Mouse (Mus musculus) CH12.LX (cell line): ENCODE data around the gene Adcy10. TPM values are rescaled to one million over a fixed set of nuclear protein-coding genes. Genes with fewer than 3 reads are reported as not detected.

ENCODE experiments used
- DNase-seq: peaks from one replicate; pipeline ENCODE4 v3.0.0-alpha.2; 2013; ENCODE audit errors: extremely low read depth
- H3K27ac ChIP-seq: 2 replicates; pipeline ENCODE4 v1.5.1; 2012; ENCODE audit warnings: low read depth, mild to moderate bottlenecking, control low read depth, moderate library complexity; ENCODE audit not compliant: insufficient read depth
- H3K27me3 ChIP-seq: replicated peaks from 2 replicates; pipeline ENCODE3; 2012; ENCODE audit warnings: inconsistent platforms
- H3K36me3 ChIP-seq, 2 experiments: replicated peaks in 1 of 2; 2 replicates each; pipeline versions ENCODE3 to v1.6.1; 2012; ENCODE audit warnings: inconsistent platforms in 1 of 2, low read length in 1 of 2, mild to moderate bottlenecking in 1 of 2, mixed read lengths in 1 of 2, moderate library complexity in 1 of 2; ENCODE audit not compliant: control insufficient read depth in 1 of 2, insufficient read depth in 1 of 2
- H3K4me1 ChIP-seq, 2 experiments: 2 replicates each; pipeline ENCODE4 v1.6.1; 2012; ENCODE audit warnings: inconsistent platforms in 1 of 2, moderate library complexity in 1 of 2; ENCODE audit not compliant: insufficient read depth in 2 of 2, control insufficient read depth in 1 of 2
- H3K4me2 ChIP-seq: 2 replicates; pipeline ENCODE4 v1.6.1; 2012; ENCODE audit warnings: low read depth, mild to moderate bottlenecking, control low read depth; ENCODE audit not compliant: poor library complexity, insufficient read depth, severe bottlenecking
- H3K4me3 ChIP-seq, 3 experiments: fragments of 150-350 bp in 1 of 3; sonication (generic) in 1 of 3; replicated peaks in 1 of 3; 2 replicates each; pipeline versions ENCODE3 to v1.5.1; 2011 to 2012; ENCODE audit warnings: low read depth in 2 of 3, low read length in 2 of 3, mild to moderate bottlenecking in 2 of 3, moderate library complexity in 2 of 3, control low read depth in 1 of 3, improper control_type of control experiment in 1 of 3, inconsistent platforms in 1 of 3, mixed read lengths in 1 of 3; ENCODE audit not compliant: poor library complexity in 1 of 3
- H3K79me2 ChIP-seq: replicated peaks from 2 replicates; pipeline ENCODE4 v1.6.1; 2012; ENCODE audit warnings: mild to moderate bottlenecking, moderate library complexity; ENCODE audit not compliant: control insufficient read depth, poor library complexity, insufficient read depth, severe bottlenecking; ENCODE audit errors: extremely low read depth
- H3K9ac ChIP-seq: 2 replicates; pipeline ENCODE4 v1.6.1; 2012; ENCODE audit warnings: low read depth, mild to moderate bottlenecking, control low read depth, moderate library complexity; ENCODE audit not compliant: insufficient read depth
- H3K9me3 ChIP-seq: replicated peaks from 2 replicates; pipeline ENCODE3; 2012; ENCODE audit warnings: low read length, inconsistent platforms, mixed read lengths
- BHLHE40 ChIP-seq: IDR thresholded peaks from 2 replicates; pipeline ENCODE4 v1.6.1; 2011; ENCODE audit warnings: mild to moderate bottlenecking, low read depth, low read length, improper control_type of control experiment
- CHD2 ChIP-seq: IDR thresholded peaks from 2 replicates; pipeline ENCODE4 v1.6.1; 2011; ENCODE audit warnings: low read length, improper control_type of control experiment
- CTCF ChIP-seq, 2 experiments: IDR thresholded peaks in 1 of 2; conservative IDR thresholded peaks in 1 of 2; 2 replicates each; pipeline ENCODE4 v1.5.1; 2011 to 2012; ENCODE audit warnings: low read depth in 2 of 2, low read length in 2 of 2, improper control_type of control experiment in 1 of 2, inconsistent platforms in 1 of 2, mild to moderate bottlenecking in 1 of 2, moderate library complexity in 1 of 2
- E2F4 ChIP-seq: IDR thresholded peaks from 2 replicates; pipeline ENCODE4 v1.6.1; 2011; ENCODE audit warnings: low read depth, low read length, improper control_type of control experiment; ENCODE audit not compliant: insufficient replicate concordance
- ELF1 ChIP-seq: IDR thresholded peaks from 2 replicates; pipeline ENCODE4 v1.6.1; 2014; ENCODE audit warnings: low read depth, mild to moderate bottlenecking, inconsistent platforms, low read length, improper control_type of control experiment
- EP300 ChIP-seq: IDR thresholded peaks from 2 replicates; pipeline ENCODE4 v1.6.1; 2011; ENCODE audit warnings: low read length, improper control_type of control experiment
- ETS1 ChIP-seq: conservative IDR thresholded peaks from 2 replicates; pipeline ENCODE4 v1.6.1; 2012; ENCODE audit warnings: low read depth, mild to moderate bottlenecking, inconsistent platforms, low read length, improper control_type of control experiment, moderate library complexity
- HCFC1 ChIP-seq: IDR thresholded peaks from 2 replicates; pipeline ENCODE4 v1.6.1; 2012; ENCODE audit warnings: low read depth, mild to moderate bottlenecking, inconsistent platforms, low read length, improper control_type of control experiment
- JUN ChIP-seq: IDR thresholded peaks from 2 replicates; pipeline ENCODE4 v1.6.1; 2011; ENCODE audit warnings: low read depth, mild to moderate bottlenecking, low read length, improper control_type of control experiment, moderate library complexity; ENCODE audit not compliant: insufficient read depth
- JUND ChIP-seq: conservative IDR thresholded peaks from 2 replicates; pipeline ENCODE4 v1.6.1; 2011; ENCODE audit warnings: low read depth, low read length, improper control_type of control experiment
- MAX ChIP-seq: IDR thresholded peaks from 2 replicates; pipeline ENCODE4 v1.6.1; 2011; ENCODE audit warnings: low read length, improper control_type of control experiment
- NRF1 ChIP-seq: IDR thresholded peaks from 2 replicates; pipeline ENCODE4 v1.6.1; 2014; ENCODE audit warnings: low read depth, mild to moderate bottlenecking, inconsistent platforms, low read length, improper control_type of control experiment, moderate library complexity
- PAX5 ChIP-seq: IDR thresholded peaks from 2 replicates; pipeline ENCODE4 v1.6.1; 2012; ENCODE audit warnings: low read length, inconsistent platforms, mixed read lengths
- RCOR1 ChIP-seq: conservative IDR thresholded peaks from 2 replicates; pipeline ENCODE4 v1.6.1; 2012; ENCODE audit warnings: low read depth, mild to moderate bottlenecking, inconsistent platforms, low read length, improper control_type of control experiment
- SIN3A ChIP-seq: IDR thresholded peaks from 2 replicates; pipeline ENCODE4 v1.6.1; 2012; ENCODE audit warnings: low read length, improper control_type of control experiment, inconsistent platforms
- SMC3 ChIP-seq: IDR thresholded peaks from 2 replicates; pipeline ENCODE4 v1.6.1; 2011; ENCODE audit warnings: low read depth, low read length, improper control_type of control experiment
- TBP ChIP-seq: conservative IDR thresholded peaks from 2 replicates; pipeline ENCODE4 v1.6.1; 2011; ENCODE audit warnings: low read depth, low read length, improper control_type of control experiment
- TCF12 ChIP-seq: IDR thresholded peaks from 2 replicates; pipeline ENCODE4 v1.6.1; 2014; ENCODE audit warnings: low read depth, mild to moderate bottlenecking, inconsistent platforms, low read length, improper control_type of control experiment
- USF1 ChIP-seq: IDR thresholded peaks from 2 replicates; pipeline ENCODE4 v1.6.1; 2014; ENCODE audit warnings: low read depth, mild to moderate bottlenecking, inconsistent platforms, low read length, improper control_type of control experiment
- ZNF384 ChIP-seq: IDR thresholded peaks from 2 replicates; pipeline ENCODE4 v1.6.1; 2012; ENCODE audit warnings: low read depth, low read length, improper control_type of control experiment, inconsistent platforms
- dilution Hi-C: fragments of 300-500 bp; cut with MboI; formaldehyde crosslinking; loops from 2 replicates; pipeline ENCODE4 v1.14.3; 2020; ENCODE audit warnings: low sequenced_read_pairs; ENCODE audit not compliant: extremely low pct_unique_long_range_greater_than_20kb, extremely low pct_ligation_motif_present
- in situ Hi-C: fragments of 300-500 bp; cut with MboI; formaldehyde crosslinking; loops from 3 replicates; pipeline ENCODE4 v1.14.3; 2019; ENCODE audit warnings: low sequenced_read_pairs, low pct_ligation_motif_present, low pct_unique_long_range_greater_than_20kb, mixed read lengths
- polyA plus RNA-seq: library from polyadenylated mRNA; unstranded; fragments of >175 nt; gene quantifications from 2 replicates; pipeline ENCODE4 v1.2.1, GENCODE M21; 2012; ENCODE audit warnings: low read depth; ENCODE audit not compliant: insufficient read length
- total RNA-seq, 2 experiments: library from RNA; depleted of rRNA; stranded (reverse); fragments of 300-350 nt in 1 of 2; fragments of >200 nt in 1 of 2; gene quantifications; 2 replicates each; pipeline ENCODE4 v1.2.3; 2012 to 2014

Adcy10 gene
- total and polyA plus RNA-seq, 3 experiments, result 0.13 TPM; not detected in 2

- Histone ChIP-seq H3K36me3 (no peaks in the 10 kb centered on the region), H3K79me2 (no peaks in the 10 kb centered on the region), H3K27me3 (no peaks in the 10 kb centered on the region), H3K9me3 (no peaks in the 10 kb centered on the region), H3K4me1 (peaks cover 0 to 24% of the 10 kb centered on the region in 2 experiments), H3K9ac (no peak overlapping the region), H3K27ac (no peak overlapping the region), H3K4me3 (no peak overlapping the region), H3K4me2 (no peak overlapping the region)
- no peak for TF ChIP-seq SIN3A
- TF ChIP-seq EP300, result no peak
- TF ChIP-seq CHD2, result no peak
- TF ChIP-seq SMC3, result no peak
- no peak for TF ChIP-seq HCFC1
- no peak for TF ChIP-seq TCF12
- TF ChIP-seq CTCF (conservative IDR thresholded peaks at IDR 0.05 in 1 of 2, IDR thresholded peaks at IDR 0.05 in 1 of 2; ENCODE audit: low read depth in 2 of 2, low read length in 2 of 2), result no peak
- no peak for TF ChIP-seq BHLHE40
- TF ChIP-seq JUN, result no peak
- TF ChIP-seq ZNF384, result no peak
- no peak for TF ChIP-seq USF1
- no peak for TF ChIP-seq MAX
- no peak for TF ChIP-seq ETS1
- no peak for TF ChIP-seq E2F4
- TF ChIP-seq RCOR1, result no peak
- TF ChIP-seq JUND, result no peak
- no peak for TF ChIP-seq TBP
- no peak for TF ChIP-seq PAX5
- TF ChIP-seq ELF1, result no peak
- dilution Hi-C loops, result no loop called here
- in situ Hi-C loops, result no loop called here
- no peak for DNase-seq
Observed at GRCm38 (mm10) chr1:165506303-165506702, 21.3 kb downstream of the Adcy10 start.

- Histone ChIP-seq H3K4me2 (no peak overlapping the region), H3K9ac (no peak overlapping the region), H3K4me3 (no peak overlapping the region), H3K79me2 (no peaks in the 10 kb centered on the region), H3K9me3 (no peaks in the 10 kb centered on the region), H3K27ac (no peak overlapping the region), H3K4me1 (peaks cover 0 to 6% of the 10 kb centered on the region in 2 experiments; a peak in 2 of 4 replicates), H3K27me3 (no peaks in the 10 kb centered on the region), H3K36me3 (no peaks in the 10 kb centered on the region)
- in situ Hi-C loops (no loop called here), dilution Hi-C loops (no loop called here)
- TF ChIP-seq TCF12 (no peak), CHD2 (no peak), ZNF384 (no peak), USF1 (no peak), NRF1 (no peak)
- no peak for DNase-seq
Observed at GRCm38 (mm10) chr1:165510161-165510560, 25.2 kb downstream of the Adcy10 start.
